Mouse (Mus musculus): ENCODE measurements around the gene Gm3045.

DNA sequence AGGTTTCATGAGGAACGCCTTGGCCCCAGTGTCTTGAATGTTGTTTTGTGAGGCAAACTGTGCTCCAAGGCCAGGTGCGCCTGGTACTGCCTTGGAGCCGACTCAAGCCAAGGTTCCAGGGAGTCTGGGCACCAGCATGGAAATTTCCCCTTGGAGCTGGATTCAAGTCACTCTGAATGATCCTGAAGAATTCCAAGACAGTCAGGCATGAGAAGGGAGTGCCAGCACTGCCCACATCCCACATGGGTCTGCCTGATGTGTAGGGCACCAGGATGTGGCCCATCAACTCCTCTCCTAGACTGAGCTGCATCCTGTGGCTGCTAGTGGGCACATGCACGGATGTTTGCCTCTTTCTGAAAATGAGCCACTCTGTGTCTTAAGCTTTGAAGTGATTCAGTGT lies 42.1 kb downstream of the Gm3045 start:
- no peak for TF ChIP-seq CTCF (IDR thresholded peaks at IDR 0.05; ENCODE audit: low read depth, low read length)
- no peak for TF ChIP-seq POLR2AphosphoS5 (IDR thresholded peaks at IDR 0.05; ENCODE audit: insufficient replicate concordance, low read depth, low read length)
- no peak for TF ChIP-seq GATA2 (IDR thresholded peaks at IDR 0.05; ENCODE audit: borderline replicate concordance, low read depth, low read length)
- TF ChIP-seq TAL1 (conservative IDR thresholded peaks at IDR 0.05; ENCODE audit: low read depth, low read length): no peak
- TF ChIP-seq GATA1 (IDR thresholded peaks at IDR 0.05; ENCODE audit: borderline replicate concordance, low read length): no peak
